Mouse (Mus musculus): ENCODE measurements around the gene Gm5799. TPM values are rescaled to one million over a fixed set of nuclear protein-coding genes. Genes with fewer than 3 reads are reported as not detected.

The Gm5799 gene
- polyA plus RNA-seq (2017; shearing (Covaris generic)) = not detected

DNA sequence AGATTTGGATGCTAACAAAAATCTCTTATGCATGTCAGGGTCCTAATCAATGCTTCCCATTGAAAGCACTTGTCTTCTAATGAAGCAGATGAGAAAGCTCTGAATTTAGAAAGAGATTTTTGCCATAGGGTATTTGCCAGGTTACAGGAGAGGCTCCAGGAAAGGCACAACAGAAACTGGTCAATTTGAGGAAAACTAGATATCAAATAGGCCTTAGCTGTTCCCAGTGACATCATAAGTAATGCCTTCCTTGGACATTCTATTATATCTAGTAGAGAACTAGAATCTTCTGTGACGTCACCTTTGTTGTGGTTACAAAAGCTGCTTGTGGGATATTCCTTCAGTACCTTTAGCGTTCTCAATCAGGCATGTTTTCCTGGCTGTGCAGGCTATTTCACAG, at the start of gene Gm5799:
Gene Gm5799, plus strand, starts transcription at position 301 of the 400 bp plus-strand sequence.

GRCm38 (mm10) chr14:43579046-43579445, 35.7 kb downstream of the Gm5799 start, which contains the start of gene Gm17654:
TSS of gene Gm17654 (minus strand) at chr14:43579146.

Other genes starting within 250 kb of the Gm5799 start
- not detected for gene Gm8127, start 249.7 kb upstream of the Gm5799 start, polyA plus RNA-seq (2017; shearing (Covaris generic))
- not detected for gene 1700001F09Rik, start 195.8 kb upstream of the Gm5799 start, polyA plus RNA-seq (2017; shearing (Covaris generic))
- gene Gm8138, start 127.2 kb upstream of the Gm5799 start, polyA plus RNA-seq (2017; shearing (Covaris generic)) = not detected
- not detected for gene Gm17654, start 35.6 kb downstream of the Gm5799 start, polyA plus RNA-seq (2017; shearing (Covaris generic))
- not detected for gene Gm10375, start 64.4 kb downstream of the Gm5799 start, polyA plus RNA-seq (2017; shearing (Covaris generic))
- not detected for gene Gm8165, start 133.6 kb downstream of the Gm5799 start, polyA plus RNA-seq (2017; shearing (Covaris generic))
- gene Gm7324, start 154.3 kb downstream of the Gm5799 start, polyA plus RNA-seq (2017; shearing (Covaris generic)) = 1.4 TPM
- not detected for gene Gm16506, start 183.9 kb downstream of the Gm5799 start, polyA plus RNA-seq (2017; shearing (Covaris generic))
- not detected for gene Gm6526, start 204.3 kb downstream of the Gm5799 start, polyA plus RNA-seq (2017; shearing (Covaris generic))
- not detected for gene Gm8180, start 241.2 kb downstream of the Gm5799 start, polyA plus RNA-seq (2017; shearing (Covaris generic))